8 mouse cellular contexts compared by ENCODE assay signal in the genomic region with DNA sequence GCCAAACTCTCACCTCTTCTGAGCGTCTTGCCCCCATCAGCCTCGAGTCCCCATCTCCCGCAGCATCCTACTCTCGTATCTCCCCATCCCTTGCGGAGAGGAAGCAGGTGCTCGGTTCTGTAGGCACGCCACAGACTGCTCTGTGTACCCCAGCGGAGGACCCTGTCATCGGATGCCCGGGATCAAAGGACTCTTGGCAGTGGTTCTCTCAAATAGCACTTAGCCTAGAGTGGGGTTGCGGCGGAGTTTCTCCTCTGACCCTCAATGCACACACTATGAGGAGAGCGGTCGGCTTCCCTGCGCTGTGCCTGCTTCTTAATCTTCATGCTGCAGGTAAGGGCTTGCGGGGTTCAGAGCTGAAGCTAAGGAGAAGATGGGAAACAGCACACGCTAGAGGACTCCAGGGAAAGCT. TPM values are rescaled to one million over a fixed set of nuclear protein-coding genes. Genes with fewer than 3 reads are reported as not detected.
DNase-seq lines count a peak whose midpoint lies in the region; ATAC-seq lines count a peak whose summit lies in the region.

No protein-coding gene starts in this region.

- H3K9ac ChIP-seq in heart, embryonic 13.5 days = no peak overlapping the region
- peak overlapping the region; percentile 50 for H3K9ac ChIP-seq in hindbrain, embryonic 11.5 days (ENCODE audit: low read depth, low read length)
- peak overlapping the region; percentile 43; the same call in 1 of the 2 replicates for H3K9ac ChIP-seq in midbrain, embryonic 11.5 days (ENCODE audit: low read length)

- no peaks in the 10 kb centered on the region for H3K36me3 ChIP-seq in heart, embryonic 13.5 days
- no peaks in the 10 kb centered on the region for H3K36me3 ChIP-seq in hindbrain, embryonic 11.5 days (ENCODE audit: control insufficient read depth, insufficient read depth, low read length)
- H3K36me3 ChIP-seq in midbrain, embryonic 11.5 days (ENCODE audit: control insufficient read depth, insufficient read depth, low read length) = no peaks in the 10 kb centered on the region

- intact Hi-C loops in heart, postnatal 25 days (cut with DNase I) = no loop called here

- DNase-seq in heart, postnatal 25 days (ENCODE audit: low spot score) = no peak
- peak; percentile 73 for DNase-seq in brain, adult 2 months (ENCODE audit: low read depth, low spot score)
- DNase-seq in hindbrain, embryonic 11.5 days (ENCODE audit: low spot score) = no peak
- no peak for DNase-seq in midbrain, embryonic 11.5 days (ENCODE audit: low spot score, missing footprints)
- no peak for DNase-seq in MN1 (ENCODE audit: low spot score)
- no peak for DNase-seq in yolk sac, embryonic 10.5 days (ENCODE audit: low spot score)
- no peak for DNase-seq in Muller cell, postnatal 12 days (ENCODE audit: inconsistent ontology term)

- H3K27me3 ChIP-seq in heart, embryonic 13.5 days (replicated peaks) = peaks cover 14% of the 10 kb centered on the region; the same call in 1 of the 2 replicates
- no peaks in the 10 kb centered on the region for H3K27me3 ChIP-seq in hindbrain, embryonic 11.5 days (ENCODE audit: control insufficient read depth, insufficient read depth, low read length)
- no peaks in the 10 kb centered on the region for H3K27me3 ChIP-seq in midbrain, embryonic 11.5 days (ENCODE audit: control insufficient read depth, insufficient read depth, low read length)

- H3K4me3 ChIP-seq in heart, embryonic 13.5 days = peak overlapping the region; percentile 40
- peak overlapping the region; percentile 54 for H3K4me3 ChIP-seq in hindbrain, embryonic 11.5 days (ENCODE audit: low read depth, low read length)
- peak overlapping the region; percentile 43 for H3K4me3 ChIP-seq in midbrain, embryonic 11.5 days (ENCODE audit: low read depth, low read length)

- no peak for ATAC-seq in heart, embryonic 13.5 days (ENCODE audit: extremely low read depth, insufficient number of reproducible peaks, low FRiP score, low TSS enrichment)
- ATAC-seq in hindbrain, embryonic 11.5 days (ENCODE audit: low FRiP score) = peak; percentile 83
- peak; percentile 85 for ATAC-seq in midbrain, embryonic 11.5 days (ENCODE audit: low FRiP score)

- peak overlapping the region; percentile 75 for H3K4me2 ChIP-seq in heart, embryonic 13.5 days
- H3K4me2 ChIP-seq in hindbrain, embryonic 11.5 days (replicated peaks; ENCODE audit: low read depth, low read length) = peak overlapping the region; percentile 81
- H3K4me2 ChIP-seq in midbrain, embryonic 11.5 days = peak overlapping the region; percentile 67

- H3K9me3 ChIP-seq in heart, embryonic 13.5 days = no peaks in the 10 kb centered on the region
- no peaks in the 10 kb centered on the region for H3K9me3 ChIP-seq in hindbrain, embryonic 11.5 days (ENCODE audit: control insufficient read depth, low read length)
- no peaks in the 10 kb centered on the region for H3K9me3 ChIP-seq in midbrain, embryonic 11.5 days (ENCODE audit: control insufficient read depth, low read length)

- WGBS in heart, embryonic 13.5 days = 4% methylated on average over 17 of the region's 17 CpGs
- under 1% methylated on average over 17 of the region's 17 CpGs for WGBS in hindbrain, embryonic 11.5 days
- under 1% methylated on average over 17 of the region's 17 CpGs for WGBS in midbrain, embryonic 11.5 days

- H3K27ac ChIP-seq in heart, embryonic 13.5 days (replicated peaks) = no peak overlapping the region
- H3K27ac ChIP-seq in hindbrain, embryonic 11.5 days (ENCODE audit: low read depth, low read length) = no peak overlapping the region; the same call in 1 of the 2 replicates
- no peak overlapping the region for H3K27ac ChIP-seq in midbrain, embryonic 11.5 days (ENCODE audit: low read depth, low read length)

- peaks cover 14% of the 10 kb centered on the region for H3K4me1 ChIP-seq in heart, embryonic 13.5 days
- H3K4me1 ChIP-seq in hindbrain, embryonic 11.5 days (replicated peaks; ENCODE audit: control insufficient read depth, insufficient read depth, low read length) = no peaks in the 10 kb centered on the region; the same call in none of the 2 replicates
- no peaks in the 10 kb centered on the region for H3K4me1 ChIP-seq in midbrain, embryonic 11.5 days (ENCODE audit: control insufficient read depth, insufficient read depth, low read length)

RNA-seq across cellular contexts. Expression of a gene that starts 0.5 kb away (rescaled TPM):
- 0.47 and 0.50 TPM in 2 replicates for polyA plus RNA-seq in heart, embryonic 13.5 days (2015; fragmentation: Nextera tagmentation; extraction: Ambion mirVana)
- 1 to 10 TPM; 1.8 to 2.1 TPM for total RNA-seq in heart, postnatal 25 days (2021)
- polyA plus RNA-seq in hindbrain, embryonic 11.5 days (2014; fragmentation: Nextera tagmentation; extraction: Ambion mirVana) = 2.0 and 3.3 TPM in 2 replicates
- polyA plus RNA-seq in midbrain, embryonic 11.5 days (2014; fragmentation: Nextera tagmentation; extraction: Ambion mirVana) = 2.9 and 4.2 TPM in 2 replicates
